Mouse (Mus musculus) brain, embryonic 18.5 days (tissue): ENCODE results near the gene Sfi1.
"Not testable (repeated sequence)": the region's sequence is repeated elsewhere in the genome, so short reads cannot be mapped to it uniquely, and the experiment has no call there.

ENCODE experiments used
- DNase-seq: peaks from one replicate; pipeline ENCODE4 v3.0.0-alpha.2; 2012; ENCODE audit warnings: low read depth, low spot score

The Sfi1 gene

DNA sequence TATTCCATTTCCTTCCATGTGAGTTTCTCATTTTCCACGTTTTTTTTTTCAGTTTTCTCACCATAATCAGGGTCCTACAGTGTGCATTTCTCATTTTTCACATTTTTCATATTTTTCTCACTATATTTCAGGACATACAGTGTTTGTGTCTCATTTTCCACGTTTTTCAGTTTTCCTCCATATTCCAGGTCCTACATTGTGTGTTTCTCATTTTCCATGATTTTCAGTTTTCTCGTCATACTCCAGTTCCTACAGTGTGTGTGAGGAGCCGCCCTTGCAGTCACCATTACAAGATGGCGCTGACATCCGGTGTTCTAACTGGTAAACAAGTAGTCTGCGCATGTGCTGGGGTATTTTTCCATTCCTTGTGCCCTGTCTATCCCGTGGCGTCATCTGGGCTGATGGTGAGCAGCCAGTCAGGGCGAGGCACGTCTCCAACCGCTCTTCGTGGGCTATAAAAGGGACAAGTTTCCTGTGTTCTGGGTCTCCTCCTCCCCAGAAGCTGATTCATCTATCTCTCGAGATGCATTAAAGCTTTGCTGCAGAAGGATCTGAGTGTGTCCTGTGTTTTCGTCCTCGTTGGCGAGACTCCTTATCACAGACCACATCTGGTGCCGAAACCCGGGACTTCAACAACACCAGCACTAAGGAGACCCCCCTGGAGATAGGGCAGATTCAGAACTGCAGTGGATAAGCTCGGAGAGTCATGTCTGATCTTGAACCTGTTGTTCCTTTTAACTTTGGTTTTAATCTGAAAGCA is 88.6 kb downstream of the Sfi1 start:
- not testable (repeated sequence) for DNase-seq

DNA sequence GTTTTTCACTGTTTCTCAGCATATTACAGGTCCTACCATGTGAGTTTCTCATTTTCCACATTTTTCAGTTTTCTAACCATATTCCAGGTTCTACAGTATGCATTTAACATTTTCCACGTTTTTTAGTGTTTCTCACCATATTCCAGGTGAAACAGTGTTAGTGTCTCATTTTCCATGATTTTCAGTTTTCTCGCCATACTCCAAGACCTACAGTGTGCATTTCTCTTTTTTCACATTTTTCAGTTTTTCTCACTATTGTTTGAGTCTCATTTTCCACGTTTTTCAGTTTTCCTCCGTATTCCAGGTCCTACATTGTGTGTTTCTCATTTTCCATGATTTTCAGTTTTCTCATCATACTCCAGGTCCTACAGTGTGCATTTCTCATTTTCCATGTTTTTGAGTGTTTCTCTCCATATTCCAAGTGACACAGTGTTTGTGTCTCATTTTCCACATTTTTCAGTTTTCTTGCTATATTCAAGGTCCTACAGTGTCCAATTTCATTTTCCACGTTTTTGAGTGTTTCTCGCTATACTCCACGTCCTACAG is 89.6 kb downstream of the Sfi1 start:
- DNase-seq, result no peak

DNA sequence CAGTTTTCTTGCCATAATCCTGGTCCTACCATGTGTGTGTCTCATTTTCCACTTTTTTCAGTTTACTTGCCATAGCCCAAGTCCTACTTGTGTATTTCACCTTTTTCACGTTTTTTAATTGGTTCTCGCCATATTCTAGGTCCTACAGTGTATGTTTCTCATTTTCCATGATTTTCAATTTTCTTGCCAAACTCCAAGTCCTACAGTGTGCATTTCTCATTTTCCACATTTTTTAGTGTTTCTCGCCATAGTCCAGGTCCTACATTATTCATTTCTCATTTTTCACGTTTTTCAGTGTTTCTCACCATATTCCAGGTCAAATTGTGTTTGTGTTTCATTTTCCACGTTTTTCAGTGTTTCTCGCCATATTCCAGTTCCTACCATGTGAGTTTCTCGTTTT is 90.6 kb downstream of the Sfi1 start:
- not testable (repeated sequence) for DNase-seq

DNA sequence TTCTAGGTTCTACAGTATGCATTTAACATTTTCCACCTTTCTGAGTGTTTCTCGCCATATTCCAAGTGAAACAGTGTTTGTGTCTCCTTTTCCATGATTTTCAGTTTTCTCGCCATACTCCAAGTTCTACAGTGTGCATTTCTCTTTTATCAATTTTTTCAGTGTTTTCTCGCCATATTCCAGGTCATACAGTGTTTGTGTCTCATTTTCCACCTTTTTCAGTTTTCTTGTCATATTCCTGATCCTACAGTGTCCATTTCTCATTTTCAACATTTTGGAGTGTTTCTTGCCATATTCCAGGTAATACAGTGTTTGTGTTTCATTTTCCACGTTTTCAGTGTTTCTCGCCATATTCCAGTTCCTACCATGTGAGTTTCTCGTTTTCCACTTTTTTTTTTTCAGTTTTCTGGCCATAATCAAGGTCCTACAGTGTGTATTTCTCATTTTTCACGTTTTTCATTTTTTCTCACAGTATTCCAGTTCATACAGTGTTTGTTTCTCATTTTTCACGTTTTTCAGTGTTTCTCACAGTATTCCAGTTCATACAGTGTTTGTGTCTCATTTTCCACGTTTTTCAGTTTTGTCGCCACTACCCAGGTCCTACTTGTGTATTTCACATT is 91.3 kb downstream of the Sfi1 start:
- DNase-seq, result no peak

DNA sequence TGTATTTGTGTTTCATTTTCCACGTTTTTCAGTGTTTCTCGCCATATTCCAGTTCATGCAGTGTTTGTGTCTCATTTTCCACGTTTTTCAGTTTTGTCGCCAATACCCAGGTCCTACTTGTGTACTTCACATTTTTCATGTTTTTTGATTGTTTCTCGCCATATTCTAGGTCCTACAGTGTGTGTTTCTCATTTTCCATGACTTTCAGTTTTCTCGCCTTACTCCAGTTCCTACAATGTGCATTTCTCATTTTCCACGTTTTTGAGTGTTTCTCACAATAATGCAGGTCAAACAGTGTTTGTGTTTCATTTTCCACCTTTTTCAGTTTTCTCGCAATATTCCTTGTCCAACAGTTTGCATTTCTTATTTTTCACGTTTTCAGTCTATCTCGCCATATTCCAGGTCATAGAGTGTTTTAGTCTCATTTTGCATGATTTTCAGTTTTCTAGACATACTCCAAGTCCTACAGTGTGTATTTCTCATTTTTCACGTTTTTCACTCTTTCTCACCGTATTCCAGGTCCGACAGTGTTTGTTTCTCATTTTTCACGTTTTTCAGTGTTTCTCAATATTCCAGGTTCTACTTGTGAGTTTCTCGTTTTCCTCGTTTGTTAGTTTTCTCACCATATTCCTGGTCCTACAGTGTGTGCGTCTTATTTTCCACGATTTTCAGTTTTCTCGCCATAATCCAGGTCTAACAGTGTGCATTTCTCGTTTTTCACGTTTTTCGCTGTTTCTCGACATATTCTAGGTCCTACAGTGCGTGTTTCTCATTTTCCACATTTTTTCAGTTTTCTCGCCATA is 92.0 kb downstream of the Sfi1 start:
- no peak for DNase-seq

DNA sequence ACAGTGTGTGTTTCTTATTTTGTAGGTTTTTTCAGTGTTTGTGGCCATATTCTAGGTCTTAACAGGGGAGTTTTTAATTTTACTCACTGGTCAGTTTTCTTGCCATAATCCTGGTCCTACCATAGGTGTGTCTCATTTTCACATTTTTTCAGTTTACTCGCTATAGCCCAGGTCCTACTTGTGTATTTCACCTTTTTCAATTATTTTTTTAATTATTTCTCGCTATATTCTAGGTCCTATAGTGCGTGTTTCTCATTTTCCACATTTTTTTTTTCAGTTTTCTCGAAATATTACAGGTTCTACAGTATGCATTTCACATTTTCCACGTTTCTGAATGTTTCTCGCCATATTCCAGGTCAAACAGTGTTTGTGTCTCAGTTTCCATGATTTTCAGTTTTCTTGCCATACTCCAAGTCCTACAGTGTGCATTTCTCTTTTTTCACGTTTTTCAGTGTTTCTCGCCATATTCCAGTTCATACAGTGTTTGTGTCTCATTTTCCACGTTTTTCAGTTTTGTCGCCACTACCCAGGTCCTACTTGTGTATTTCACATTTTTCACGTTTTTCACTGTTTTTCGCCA is 93.1 kb downstream of the Sfi1 start:
- not testable (repeated sequence) for DNase-seq
